Mouse (Mus musculus) B cell, adult 2 months (primary cell): Measurements from ENCODE around the gene Ccdc174.
"Not testable (repeated sequence)": the region's sequence is repeated elsewhere in the genome, so short reads cannot be mapped to it uniquely, and the experiment has no call there.

Source experiments
- DNase-seq, 2 experiments: peaks; one replicate each; pipeline ENCODE4 v3.0.0; 2022

Ccdc174 gene

DNA sequence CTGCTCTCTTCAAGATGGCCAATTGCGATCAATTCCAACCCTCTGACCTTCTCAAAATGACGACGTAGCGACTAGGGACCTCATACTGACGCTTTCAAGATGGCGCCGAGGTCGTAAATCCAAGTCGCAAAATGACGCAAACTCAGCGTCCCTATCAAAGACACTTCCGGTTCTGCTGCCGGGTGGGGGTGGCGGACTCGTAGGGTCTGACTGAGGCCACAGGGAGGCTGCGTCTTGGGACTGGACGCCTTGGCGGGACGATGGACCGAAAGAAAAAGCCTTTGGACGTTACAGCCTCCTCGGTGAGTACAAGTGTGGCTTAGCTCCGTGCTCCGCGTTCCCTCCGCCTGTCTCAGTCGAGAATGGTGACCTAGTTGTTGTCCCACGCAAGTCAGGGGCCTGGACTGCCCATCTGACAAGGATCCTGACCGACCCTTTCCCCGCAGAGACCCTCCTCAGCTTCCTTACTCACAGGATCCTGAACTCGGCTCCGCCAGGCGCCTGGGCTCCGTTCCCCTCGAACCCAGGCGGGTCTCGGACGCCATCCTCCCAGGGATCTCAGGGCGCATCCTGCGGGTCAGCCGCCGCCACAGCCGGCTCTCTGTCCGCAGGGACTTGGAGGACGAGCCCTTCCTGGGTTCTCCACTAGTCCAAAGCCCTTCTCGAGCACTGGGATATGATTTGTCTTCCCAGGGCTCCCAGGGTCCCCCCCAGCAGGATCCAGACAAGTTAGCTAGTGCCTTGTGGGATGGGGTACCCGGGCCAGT is at the start of gene Ccdc174:
Gene Ccdc174, plus strand, starts transcription at position 169 of the 767 bp plus-strand sequence.
- peak; percentile 87 to 90 for DNase-seq

DNA sequence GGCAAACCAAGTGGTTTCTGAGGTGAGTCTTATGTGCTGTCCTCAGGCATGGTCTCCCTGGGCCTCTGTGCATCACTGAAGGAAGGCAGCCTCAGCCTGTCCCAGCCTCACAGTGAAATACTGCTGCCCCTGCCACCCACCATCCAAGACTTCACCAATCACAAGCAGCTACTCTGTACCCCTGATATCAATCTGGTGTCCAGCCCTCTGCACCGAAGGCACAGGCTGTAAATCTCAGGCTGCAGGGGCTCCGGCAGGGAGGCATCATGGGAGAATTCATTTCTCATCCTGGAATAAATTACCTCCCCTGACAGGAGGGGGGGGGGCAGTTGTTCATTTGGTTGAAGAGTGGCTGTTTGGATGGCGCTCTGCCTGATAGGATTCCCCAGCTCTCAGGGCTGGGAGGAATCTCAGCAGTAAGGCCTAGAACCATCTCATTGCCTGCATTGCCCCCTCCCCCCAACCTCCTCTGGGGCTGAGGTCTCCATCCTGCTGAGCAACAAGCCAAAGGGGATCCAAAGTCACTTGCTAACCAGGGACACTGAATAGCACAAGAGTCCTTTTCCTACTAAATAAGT is 44.9 kb upstream of the Ccdc174 start:
- DNase-seq = no peak

DNA sequence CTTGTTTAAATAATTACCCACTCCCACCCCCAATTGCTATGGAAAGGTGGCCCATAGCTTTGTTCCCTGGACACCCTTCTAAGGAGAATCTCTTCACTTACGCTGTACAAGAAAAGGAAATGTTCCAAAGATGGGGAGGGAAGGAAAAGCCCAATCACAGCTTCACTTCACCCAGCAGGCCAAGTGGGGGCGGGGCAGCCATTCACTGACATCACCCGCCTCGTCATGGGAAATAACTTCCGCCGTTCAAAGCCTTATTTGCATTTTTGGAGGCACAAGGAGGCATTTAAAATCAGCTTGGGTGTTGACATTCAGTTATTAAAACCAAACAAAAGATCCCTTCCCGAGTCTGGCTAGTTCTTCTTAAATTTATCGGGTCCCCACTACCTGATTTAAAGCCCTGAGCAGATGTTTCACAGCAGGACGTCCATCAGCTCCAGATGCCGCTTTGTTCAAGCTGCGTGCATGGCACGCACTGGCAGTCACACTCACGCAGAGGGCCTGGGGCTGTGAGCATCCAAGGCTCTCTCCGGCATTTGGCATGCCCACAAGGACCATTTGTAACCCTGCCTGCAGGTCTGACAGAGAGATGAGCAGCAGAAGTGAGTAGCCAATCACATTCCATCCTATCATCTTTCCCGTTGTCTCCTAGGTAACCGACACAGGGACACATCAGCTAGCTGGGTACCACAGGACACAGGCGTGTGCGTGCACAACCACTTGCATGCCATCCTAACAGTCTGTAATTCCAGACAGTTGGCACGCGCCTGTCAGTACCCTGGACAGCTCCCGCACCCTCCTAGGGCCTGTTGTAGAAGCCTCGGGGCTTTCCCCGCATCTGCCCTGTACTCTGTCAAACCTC is 38.6 kb upstream of the Ccdc174 start:
- DNase-seq = peak; percentile 39 to 45

DNA sequence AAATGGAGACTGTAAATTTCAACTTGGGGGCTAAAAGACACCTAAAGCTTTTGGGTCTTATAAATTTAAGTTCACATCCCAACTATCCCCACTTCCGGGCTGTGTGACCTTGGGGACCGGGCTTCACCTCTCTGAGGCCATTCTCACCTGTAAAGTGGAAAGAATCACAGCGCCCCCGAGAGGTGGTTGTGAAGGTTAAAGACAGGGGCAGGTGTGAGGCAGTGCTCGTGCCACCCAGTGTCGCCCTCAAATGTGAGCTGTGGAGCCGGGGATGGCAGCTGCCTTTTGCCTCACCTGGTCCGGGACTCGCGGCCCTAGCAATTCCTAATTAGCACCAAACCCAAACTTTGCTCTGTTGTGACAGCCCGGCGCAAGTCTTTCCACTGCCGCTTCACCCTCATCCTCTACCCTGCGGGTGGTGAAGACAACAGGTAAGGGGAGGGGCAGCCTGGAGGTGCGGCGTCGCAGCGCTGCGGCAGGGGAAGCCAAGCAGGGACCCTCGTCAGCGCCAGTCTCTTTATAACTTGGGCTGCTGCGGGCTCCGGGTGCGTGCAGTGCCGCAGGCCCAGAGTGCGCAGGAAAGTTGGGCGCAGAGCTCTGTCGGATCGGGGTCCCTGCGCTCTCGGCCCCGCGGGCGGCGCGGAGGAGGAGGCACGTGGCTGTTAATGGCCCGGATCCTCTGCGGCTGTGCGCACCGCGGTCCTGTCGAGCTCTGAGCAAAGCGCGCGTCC is 34.8 kb upstream of the Ccdc174 start:
- no peak for DNase-seq

DNA sequence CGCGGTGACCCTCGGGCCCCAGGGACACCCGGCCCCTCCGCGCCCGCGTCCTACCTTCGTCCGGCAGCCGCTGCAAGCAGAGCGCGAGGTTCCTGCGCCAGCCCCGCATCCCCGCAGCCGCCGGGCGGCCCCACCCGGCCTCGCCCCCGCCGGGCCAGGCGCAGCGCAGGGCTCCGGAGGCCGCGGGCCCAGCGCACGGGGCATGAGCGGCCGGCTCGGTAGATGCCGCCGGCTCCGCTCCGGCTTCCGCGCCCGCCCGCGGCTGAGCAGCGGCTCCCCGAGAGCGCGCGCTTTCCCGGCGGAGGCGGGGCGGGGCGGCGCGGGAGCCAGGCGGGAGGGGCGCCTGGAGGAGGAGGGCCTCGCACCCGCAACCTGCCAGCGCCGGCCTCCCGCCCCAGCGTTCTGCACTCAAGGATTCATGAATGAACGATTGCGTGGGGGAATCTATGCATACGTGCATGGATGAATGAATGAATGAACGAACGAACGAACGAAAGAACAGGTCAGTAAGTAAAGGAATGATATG is 34.2 kb upstream of the Ccdc174 start:
- DNase-seq = no peak

DNA sequence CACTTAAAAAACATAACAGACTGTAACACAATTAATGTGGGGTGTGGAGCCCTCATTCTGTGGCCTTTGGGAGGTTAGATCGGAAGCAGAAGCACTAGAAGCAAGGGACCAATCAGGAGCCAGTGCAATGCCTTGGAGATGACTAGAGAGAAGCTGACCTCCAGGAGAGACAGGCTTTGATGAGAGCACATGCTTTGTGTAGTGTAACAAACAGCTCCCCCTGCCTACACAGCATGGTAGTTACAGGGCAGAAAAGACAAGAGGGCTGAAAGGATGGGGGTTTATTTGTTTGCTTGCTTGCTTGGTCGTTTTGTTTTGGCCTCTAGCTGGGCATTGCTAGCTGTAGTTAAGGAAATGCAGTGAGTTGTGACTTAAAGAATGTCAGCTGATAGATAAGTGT is 25.3 kb upstream of the Ccdc174 start:
- peak; percentile 10 to 30 for DNase-seq

DNA sequence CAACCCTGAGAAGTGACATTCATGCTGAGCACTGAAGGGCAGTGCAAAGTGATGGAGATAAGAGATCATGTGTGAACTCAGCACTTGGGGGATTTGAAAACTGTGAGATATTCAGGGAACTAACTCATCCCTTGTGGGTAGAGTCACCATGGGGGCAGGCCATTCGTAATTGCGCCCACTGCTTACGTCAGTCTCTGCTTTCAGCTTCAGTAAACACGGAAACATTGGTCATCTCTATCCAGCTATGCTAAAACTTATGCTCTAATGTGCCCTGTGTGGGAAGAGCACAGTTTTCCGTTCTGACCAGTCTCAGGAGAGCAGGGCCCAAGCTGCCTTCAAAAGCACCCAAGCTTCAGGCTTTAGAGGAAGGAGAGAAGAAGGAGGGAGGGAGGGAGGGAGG is 19.5 kb upstream of the Ccdc174 start:
- no peak for DNase-seq

DNA sequence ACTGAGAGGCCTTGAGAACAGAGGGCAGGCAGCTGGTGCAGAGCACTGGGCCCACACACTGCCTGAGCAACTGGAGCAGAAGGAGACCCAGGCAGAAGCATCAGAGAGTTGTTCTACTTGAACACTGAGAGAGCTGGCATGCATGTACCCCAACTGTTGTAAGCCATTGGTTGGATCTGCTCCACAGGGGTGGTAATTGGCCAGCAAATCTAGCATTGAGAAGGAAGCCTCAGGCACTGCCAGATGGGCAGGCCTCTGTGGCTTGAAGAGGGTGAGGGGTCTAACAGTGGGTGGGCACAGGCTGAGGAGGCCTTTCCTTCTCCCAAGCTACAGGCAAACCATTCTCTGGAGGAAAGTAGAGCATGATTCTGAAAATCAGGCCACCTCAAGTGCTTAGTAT is 15.0 kb upstream of the Ccdc174 start:
- no peak for DNase-seq

DNA sequence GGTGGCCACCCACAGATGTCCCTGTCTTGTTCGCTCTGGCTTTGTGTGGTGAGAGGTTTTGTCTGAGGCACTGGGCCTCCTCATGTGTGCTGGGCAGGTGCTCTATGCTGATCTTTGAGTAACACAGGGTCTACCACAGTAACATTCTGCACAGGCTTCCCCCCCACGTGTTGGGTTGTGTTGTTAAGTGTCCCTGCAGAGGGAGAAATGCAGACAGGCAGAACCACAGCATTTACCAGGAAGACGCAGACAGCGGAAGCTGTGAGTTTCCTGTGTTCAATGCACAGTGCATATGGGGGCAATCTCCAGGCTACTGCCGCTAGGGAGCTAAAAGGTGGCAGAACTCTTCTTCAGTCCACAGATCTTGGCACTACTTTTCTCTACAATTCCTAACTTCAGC is 13.3 kb upstream of the Ccdc174 start:
- DNase-seq = no peak

DNA sequence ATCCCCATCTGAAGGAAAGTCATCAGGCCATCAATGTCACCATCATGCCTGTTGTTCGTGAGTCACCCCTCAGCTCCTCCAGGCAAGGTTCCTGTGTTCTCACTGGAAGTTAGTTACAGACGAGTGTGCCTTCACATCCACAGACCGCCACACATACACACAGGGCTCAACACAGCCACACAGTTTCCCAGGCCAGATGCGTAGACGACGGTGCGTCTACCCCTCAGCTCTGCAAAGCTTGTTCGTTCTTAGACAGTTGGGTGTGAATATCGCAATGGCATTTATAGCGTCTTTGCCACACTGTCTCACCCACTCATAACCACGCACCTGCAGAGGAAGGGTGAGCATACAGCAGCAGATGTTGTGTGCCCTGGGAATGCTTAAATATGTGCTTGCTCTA is 12.3 kb upstream of the Ccdc174 start:
- DNase-seq = no peak

DNA sequence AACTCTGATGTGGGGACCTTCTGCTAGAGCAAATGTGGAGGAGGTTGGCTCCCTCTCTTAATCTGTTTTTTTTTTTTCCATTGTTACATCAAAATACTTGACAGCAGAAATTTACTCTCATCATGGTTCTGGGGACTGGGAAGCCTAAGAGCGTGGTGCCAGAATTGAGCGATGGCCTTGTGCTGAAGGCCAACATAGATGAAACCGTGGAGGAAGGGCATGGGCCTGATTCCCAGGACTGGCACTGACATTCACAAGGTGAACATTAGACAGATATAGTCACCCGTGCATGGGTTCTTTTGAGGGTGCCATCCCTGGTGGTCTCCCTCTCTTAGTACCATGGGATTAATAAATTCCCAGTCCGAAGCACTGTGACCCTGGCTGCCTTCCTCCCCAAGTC is 9.8 kb upstream of the Ccdc174 start:
- DNase-seq = no peak

DNA sequence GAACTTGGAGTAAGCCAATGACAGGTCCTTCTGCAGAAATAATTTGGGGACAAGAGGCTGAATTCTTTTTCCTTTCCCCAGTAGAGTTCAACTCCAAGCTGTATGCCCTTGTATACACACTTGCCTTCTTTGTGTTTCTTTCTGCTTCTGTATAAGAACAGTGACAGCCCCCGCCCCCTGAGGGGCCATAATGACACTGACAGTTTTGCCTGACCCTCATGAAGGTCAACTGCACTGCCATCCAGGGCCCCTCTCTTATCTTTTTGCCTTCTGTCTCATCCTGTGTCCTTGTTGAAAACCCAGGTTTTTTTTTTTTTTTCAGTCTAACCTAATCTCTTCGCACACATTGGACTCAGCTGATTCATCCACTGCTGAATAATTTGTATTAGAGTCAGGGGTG is 5.1 kb upstream of the Ccdc174 start:
- no peak for DNase-seq

DNA sequence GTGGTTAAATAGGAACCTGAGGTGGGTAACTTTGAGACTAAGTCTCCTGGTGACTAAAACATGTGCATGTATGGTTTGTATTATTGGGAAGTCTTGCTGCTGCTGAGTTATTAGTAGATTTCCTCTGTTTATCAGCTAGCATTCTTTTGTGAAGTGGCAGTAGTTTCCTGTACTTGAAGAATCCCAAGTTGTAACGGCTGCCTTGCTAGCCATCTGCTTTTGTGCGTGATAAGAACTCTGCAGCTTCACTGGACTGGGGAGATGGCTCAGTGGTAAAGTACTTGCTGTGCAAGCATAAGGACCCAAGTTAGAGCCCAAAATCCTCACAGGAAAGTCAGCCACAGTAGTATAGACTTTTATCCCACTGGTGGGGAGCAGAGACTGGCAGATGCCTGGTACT is 6.0 kb downstream of the Ccdc174 start:
- DNase-seq = no peak

DNA sequence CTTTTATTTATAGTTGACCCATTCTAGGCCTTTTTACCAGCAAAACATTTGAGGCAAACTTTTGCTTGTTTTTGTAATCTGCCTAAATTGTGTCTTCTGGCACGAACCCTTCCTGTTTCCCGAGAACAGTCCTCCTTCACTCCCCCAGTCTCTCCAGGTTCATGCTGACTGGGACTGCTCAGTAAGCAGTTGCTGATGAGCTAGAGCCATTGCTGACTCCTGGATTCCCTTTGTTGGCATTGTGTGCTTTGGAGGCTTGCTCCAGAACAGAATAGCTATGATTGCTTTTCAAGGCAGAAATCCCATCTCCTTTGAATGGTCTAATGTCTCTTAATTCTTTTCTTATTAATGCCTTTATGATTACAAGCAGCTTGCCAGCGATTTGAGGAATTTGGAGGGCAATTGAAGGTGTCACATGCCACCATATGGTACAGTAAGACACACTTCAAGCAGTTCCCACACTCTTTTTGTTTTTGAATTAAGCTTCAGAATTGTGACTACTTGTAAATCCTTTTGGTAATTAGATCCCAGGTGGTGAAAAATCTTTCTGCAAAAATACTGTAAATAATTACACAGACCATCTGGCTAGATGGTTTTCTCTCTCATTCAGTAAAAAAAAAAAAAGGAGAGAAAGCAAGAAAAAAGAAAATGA is 11.5 kb downstream of the Ccdc174 start:
- DNase-seq = no peak

DNA sequence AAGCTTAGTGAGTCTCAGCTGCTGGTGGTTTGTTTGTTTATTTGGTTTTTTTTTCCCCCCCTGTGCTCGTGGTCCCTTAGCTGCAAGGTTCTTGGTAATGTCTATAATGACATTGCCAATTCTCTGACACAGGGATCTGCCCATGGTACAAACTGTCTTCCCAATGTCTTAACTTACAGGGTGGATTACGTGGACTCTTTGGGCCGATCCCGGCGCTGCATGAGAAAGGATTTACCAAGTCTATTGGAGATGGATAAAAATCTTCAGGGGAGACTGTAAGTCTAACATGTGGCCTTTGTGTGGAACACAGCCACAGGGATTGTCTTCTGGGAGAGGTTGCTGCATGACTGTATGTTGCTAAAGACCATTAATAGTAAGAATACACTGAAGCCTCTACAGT is 12.8 kb downstream of the Ccdc174 start:
- no peak for DNase-seq

DNA sequence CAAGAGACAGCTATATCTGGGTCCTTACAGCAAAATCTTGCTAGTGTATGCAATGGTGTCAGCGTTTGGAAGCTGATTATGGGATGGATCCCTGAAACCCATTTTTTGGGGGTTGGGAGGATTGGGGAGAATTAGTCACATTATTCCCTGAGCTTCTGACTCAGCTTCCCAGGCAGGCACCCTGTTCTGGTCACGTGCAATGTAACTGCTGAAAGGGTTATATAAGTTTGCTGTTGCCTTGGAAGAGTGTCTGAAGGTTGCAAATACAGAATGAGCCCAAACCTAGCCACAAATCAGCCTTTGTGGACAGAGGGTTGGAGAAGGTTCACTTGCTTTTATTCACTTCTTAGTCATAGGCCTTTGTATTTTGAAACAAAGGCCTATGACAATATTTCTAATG is 13.9 kb downstream of the Ccdc174 start:
- no peak for DNase-seq

DNA sequence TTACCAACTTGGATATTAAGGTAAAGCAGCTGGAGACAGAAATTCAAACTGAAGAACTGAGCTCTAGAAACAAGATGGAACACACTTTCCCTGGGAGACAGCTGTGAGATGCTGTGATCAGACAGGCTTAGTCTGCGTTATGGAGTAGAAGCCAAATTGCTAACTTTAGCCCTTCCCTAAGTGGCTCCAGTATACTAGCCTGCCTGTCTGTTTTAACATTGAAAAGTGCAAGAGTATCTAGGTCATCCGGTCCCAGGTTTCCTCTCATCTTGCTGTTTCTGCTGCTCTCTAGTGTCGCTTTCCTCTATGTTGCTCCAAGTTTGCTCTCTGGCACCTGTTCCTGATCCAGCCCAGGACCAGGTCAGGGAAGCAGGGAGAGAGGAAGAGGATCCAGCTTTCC is 18.9 kb downstream of the Ccdc174 start:
- DNase-seq = no peak

DNA sequence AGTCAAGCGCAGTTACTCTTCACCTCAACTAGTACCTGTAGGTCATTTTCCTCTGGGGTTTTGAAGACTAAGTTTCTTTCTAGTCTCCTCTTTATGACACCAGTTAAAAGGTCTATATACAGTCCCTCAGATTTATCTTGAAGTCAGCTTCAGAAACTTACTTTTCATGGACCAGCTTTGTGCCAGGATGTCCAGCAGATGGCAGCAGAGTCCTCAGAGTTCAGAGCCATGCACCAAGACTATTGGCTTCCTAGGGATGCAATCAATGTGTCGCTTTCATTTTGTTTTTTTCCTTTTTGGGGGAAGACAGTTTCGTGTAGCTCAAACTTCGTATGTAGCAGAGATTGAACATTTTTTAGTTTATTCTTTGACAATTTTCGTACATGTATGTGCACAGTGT is 23.7 kb downstream of the Ccdc174 start:
- DNase-seq = peak; percentile 67 to 69

DNA sequence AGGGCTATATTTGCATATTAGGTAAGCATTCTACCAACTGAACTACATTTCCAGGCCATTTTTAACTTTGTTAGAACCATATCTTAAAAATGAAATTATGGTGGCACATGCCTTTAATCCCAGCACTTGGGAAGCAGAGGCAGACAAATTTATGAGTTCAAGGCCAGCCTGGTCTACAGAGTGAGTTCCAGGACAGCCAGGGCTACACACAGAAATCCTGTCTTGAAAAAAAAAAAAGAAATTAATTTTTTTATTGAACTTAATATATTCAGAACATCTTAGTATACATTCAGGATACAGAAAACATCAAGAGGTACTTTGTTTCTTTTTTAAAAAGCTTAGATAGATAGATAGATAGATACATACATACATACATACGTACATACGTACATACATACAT is 24.7 kb downstream of the Ccdc174 start, which contains the start of gene 4930590J08Rik:
Gene 4930590J08Rik, plus strand, starts transcription at position 301 of the 400 bp plus-strand sequence.
- not testable (repeated sequence) for DNase-seq

DNA sequence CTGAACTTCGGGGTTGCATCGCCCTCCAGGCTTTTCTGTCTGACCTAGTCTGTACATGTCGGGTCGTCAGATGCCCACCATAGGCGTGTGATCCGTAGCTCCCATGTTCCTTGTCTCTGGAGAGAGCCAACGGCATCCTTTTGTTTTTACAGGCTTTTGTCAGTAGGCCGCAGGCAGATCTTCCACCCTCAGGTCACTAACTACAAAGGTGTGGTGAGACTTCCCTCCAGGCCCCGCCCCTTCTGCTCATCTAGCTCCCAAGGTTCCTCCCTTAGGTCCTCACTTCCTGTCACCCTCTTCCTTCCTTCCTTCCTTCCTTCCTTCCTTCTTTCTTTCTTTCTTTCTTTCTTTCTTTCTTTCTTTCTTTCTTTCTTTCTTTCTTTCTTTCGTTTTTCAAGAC is 36.2 kb downstream of the Ccdc174 start:
- DNase-seq = no peak

DNA sequence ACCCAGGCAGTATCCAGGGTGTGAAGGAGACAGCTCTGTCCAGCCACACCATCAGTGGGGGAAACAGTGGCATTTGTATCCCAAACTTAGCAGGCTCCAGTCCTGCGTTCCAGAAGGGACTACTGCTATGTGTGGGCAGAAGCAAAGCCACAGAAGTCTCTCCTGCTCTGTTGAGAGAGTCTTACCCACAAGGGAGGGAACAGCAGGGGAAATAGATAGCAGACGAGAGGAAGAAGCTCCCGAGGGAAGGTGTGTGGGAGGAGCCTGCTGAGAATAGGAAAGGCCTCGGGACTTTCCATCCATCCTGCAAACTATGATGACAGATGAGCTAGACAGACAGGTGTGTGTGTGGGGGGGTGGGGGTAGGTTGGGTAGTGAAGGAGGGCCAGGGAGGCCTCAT is 39.4 kb downstream of the Ccdc174 start:
- DNase-seq = no peak

DNA sequence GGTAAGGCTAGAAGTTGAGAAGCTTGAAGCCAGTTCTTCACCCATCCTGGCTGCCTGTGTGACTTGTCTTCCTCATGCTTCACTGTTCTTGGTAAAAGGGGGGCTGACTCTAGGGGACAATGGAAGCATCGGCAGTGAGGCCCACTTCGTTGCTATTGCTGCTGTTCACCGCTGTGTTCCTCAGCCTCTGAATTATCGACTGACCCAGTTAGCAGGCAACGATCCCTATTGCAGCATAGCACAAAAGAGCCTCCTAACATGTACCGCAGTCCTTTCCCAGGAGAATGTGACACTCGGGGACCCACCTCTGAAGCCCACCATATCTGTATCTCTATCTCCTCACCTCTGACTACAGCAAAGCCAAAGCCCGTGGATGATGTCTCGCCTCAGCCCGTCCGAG is 39.9 kb downstream of the Ccdc174 start:
- no peak for DNase-seq
